Mouse (Mus musculus) hindbrain, embryonic 15.5 days (tissue): Measurements from ENCODE around the gene Nfasc. TPM values are rescaled to one million over a fixed set of nuclear protein-coding genes. Genes with fewer than 3 reads are reported as not detected.

ENCODE experiments used
- ATAC-seq: fragments of 200-750 bp; cut with Nextera tagmentation; 2 replicates; pipeline ENCODE4 v1.8.0; 2017; ENCODE audit warnings: low read depth, moderate number of reproducible peaks, moderate TSS enrichment; ENCODE audit not compliant: low FRiP score
- H3K27ac ChIP-seq: fragments of 300-500 bp; sonication (generic); replicated peaks from 2 replicates; pipeline ENCODE4 v1.5.1; 2015; ENCODE audit warnings: mild to moderate bottlenecking, inconsistent platforms
- H3K27me3 ChIP-seq: fragments of 300-500 bp; sonication (generic); 2 replicates; pipeline ENCODE4 v1.6.1; 2015; ENCODE audit warnings: control low read depth, inconsistent platforms
- H3K36me3 ChIP-seq: fragments of 300-500 bp; sonication (generic); 2 replicates; pipeline ENCODE4 v1.6.1; 2015; ENCODE audit warnings: control low read depth, inconsistent platforms
- H3K4me1 ChIP-seq: fragments of 300-500 bp; sonication (generic); replicated peaks from 2 replicates; pipeline ENCODE4 v1.6.1; 2015; ENCODE audit warnings: control low read depth, inconsistent platforms
- H3K4me2 ChIP-seq: fragments of 300-500 bp; sonication (generic); 2 replicates; pipeline ENCODE4 v1.6.1; 2015; ENCODE audit warnings: moderate library complexity, mild to moderate bottlenecking, inconsistent platforms
- H3K4me3 ChIP-seq: fragments of 300-500 bp; sonication (generic); 2 replicates; pipeline ENCODE4 v1.5.1; 2015; ENCODE audit warnings: mild to moderate bottlenecking, inconsistent platforms
- H3K9ac ChIP-seq: fragments of 300-500 bp; sonication (generic); 2 replicates; pipeline ENCODE4 v1.6.1; 2015; ENCODE audit warnings: inconsistent platforms
- H3K9me3 ChIP-seq: fragments of 300-500 bp; sonication (generic); 2 replicates; pipeline ENCODE4 v1.6.1; 2016; ENCODE audit warnings: control low read depth, inconsistent platforms
- WGBS: fragments of 180-500 bp; shearing (Covaris S2); methylation state at CpG from one replicate; pipeline ENCODE4 v1.1.7; 2015; 5-methylcytosine and 5-hydroxymethylcytosine counted together
- polyA plus RNA-seq: library from polyadenylated mRNA; unstranded; fragments of >200 nt; fragmentation: Nextera tagmentation; extraction: Ambion mirVana; gene quantifications from 2 replicates; pipeline ENCODE4 v1.2.1, GENCODE M21; 2015

Gene Nfasc
- polyA plus RNA-seq, 1 experiment from 2014 or later: 48.4 TPM

DNA sequence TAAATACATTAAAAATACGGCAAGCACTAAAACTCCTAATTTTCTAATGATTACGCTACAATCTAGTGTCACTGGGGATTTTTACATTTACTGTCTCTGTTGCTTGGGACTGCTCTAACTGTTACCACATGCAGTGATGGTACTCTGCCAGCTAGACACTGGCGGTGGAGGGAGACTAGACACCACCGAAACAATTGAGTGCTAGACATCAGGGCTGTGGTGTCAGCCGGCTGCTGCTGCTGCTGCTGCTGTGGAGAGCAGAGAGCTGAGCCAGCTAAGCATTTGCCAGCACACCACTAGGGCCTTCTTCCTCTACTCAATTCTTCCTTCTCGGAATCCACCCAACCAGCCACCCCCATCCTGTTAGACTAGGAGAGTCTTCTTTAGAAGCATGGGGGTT lies 17.8 kb upstream of the Nfasc start:
- WGBS: 30% methylated on average over 6 of the region's 6 CpGs
- no peak overlapping the region for H3K9ac ChIP-seq
- peak overlapping the region; percentile 76 for H3K27ac ChIP-seq
- no peaks in the 10 kb centered on the region for H3K36me3 ChIP-seq
- peak; percentile 61; the same call in 1 of the 2 replicates for ATAC-seq
- H3K4me1 ChIP-seq: peaks cover 13% of the 10 kb centered on the region
- peak overlapping the region; percentile 76 for H3K4me2 ChIP-seq
- H3K9me3 ChIP-seq: no peaks in the 10 kb centered on the region
- no peaks in the 10 kb centered on the region for H3K27me3 ChIP-seq
- peak overlapping the region; percentile 36; the same call in 1 of the 2 replicates for H3K4me3 ChIP-seq

DNA sequence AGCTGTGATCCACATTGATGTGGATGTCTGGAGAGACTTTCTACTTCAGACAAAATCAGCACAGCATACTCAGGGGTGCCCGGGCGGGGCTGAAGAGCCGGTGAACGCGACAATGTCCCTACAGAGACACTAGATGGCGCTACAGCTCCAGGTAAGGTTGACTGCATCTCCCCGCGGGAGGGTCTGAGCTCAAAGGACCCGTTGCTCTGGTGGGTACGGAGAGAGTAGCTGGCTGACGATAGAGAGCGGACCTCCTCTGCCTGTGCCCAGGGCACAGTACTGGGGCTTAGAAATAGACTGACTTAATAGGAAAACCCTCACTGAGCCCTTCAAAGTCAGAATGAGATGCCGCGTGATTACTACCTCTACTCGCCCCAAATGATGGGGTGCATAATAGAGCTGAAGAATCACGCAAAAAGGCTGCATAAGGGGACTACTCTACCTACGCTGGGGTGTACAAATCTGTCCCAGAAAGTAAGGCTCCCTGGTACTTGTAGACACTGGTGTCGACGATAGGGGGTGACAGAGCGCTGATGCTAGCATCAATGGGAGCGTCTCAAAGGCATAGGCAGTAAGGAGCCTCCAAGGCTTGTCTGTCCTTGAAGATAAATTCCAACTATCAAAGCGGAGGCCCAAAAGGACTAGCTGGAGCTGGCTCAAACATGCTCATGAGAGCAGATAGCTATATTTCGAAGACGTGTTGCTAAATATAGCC lies 17.2 kb upstream of the Nfasc start:
- H3K27me3 ChIP-seq: no peaks in the 10 kb centered on the region
- no peaks in the 10 kb centered on the region for H3K36me3 ChIP-seq
- H3K4me1 ChIP-seq: peaks cover 13% of the 10 kb centered on the region
- ATAC-seq: peak; percentile 94
- H3K9me3 ChIP-seq: no peaks in the 10 kb centered on the region
- H3K27ac ChIP-seq: peak overlapping the region; percentile 76
- peak overlapping the region; percentile 36 for H3K4me3 ChIP-seq
- WGBS: 5% methylated on average over 24 of the region's 24 CpGs
- H3K4me2 ChIP-seq: peak overlapping the region; percentile 76
- peak overlapping the region; percentile 35 for H3K9ac ChIP-seq

DNA sequence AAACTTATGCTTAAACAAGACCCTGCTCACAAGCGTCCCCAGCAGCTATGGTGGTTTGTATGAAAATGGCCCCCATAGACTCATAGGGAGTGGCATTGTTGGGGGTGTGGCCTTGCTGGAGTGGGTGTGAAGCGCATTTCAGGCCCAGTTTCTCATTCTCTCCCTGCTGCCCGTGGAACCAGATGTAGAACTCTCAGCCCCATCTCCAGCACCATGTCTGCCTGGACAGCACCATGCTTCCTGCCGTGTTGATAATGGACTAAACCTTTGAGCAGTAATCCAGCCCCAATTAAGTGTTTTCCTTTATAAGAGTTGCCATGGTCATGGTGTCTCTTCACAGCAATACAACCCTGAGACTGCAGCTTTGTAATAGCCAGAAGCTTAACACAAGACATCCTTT lies 13.6 kb upstream of the Nfasc start:
- no peak overlapping the region for H3K9ac ChIP-seq
- no peak overlapping the region for H3K4me3 ChIP-seq
- H3K9me3 ChIP-seq: no peaks in the 10 kb centered on the region
- 81% methylated on average over 4 of the region's 4 CpGs for WGBS
- no peak overlapping the region for H3K27ac ChIP-seq
- H3K27me3 ChIP-seq: no peaks in the 10 kb centered on the region
- no peak overlapping the region for H3K4me2 ChIP-seq
- peaks cover 13% of the 10 kb centered on the region for H3K4me1 ChIP-seq
- no peak for ATAC-seq
- H3K36me3 ChIP-seq: no peaks in the 10 kb centered on the region

DNA sequence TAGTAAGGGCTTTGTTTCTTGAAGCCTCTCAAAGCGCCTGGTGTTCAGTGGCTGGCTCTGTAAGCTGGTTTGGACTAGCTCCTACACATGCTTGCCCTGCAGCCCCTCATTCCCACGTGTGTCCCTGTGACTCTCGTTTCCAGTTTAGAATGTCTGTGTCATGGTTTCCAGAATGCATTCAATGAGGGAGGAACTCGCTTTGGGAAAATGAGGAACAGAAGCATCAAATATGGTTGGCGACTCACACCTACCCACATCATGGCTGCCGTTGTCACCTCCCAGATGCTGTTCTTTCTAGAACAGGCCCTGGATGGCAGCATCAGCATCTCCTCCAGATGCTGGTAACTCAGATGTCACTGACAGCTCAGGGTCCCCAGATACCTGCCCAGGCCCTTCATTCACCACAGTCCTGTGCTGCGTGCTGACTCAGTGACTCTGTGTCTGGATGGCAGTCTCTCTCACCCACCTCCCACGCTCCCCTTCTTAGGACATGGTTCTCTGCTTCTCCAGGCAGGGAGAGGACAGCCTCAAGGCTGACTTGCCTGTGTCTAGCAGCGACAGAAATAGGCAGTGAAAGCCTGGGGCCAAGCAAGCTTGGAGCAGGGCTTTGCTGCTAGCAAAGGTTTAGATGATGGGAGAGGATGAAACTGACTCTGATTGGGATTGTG lies 7.8 kb upstream of the Nfasc start:
- Histone ChIP-seq H3K27me3 (no peaks in the 10 kb centered on the region), H3K9me3 (no peaks in the 10 kb centered on the region), H3K9ac (no peak overlapping the region), H3K4me2 (no peak overlapping the region), H3K4me3 (no peak overlapping the region), H3K36me3 (no peaks in the 10 kb centered on the region), H3K4me1 (no peaks in the 10 kb centered on the region), H3K27ac (no peak overlapping the region)
- WGBS: 82% methylated on average over 9 of the region's 9 CpGs
- no peak for ATAC-seq

DNA sequence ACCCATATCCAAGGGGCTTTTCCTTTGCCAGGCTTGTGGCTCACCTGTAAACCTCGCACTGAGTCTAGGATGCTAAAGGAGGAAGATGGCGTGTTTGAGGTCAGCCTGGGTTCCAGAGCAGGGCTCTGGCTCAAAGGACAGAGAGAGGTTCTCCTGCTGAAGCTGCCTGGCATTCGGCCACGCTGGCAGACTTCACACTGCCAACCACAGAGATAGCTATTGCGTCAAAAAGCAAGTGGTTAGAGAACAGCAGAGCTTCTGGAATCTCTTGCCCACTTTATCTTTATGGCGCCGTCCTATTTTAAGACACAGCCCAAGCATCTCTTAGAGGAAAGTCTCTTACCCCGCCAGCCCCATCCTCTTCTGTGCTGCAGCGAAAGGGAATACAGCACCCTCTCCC lies 4.7 kb upstream of the Nfasc start:
- H3K27me3 ChIP-seq: no peaks in the 10 kb centered on the region
- 91% methylated on average over 9 of the region's 9 CpGs for WGBS
- no peaks in the 10 kb centered on the region for H3K9me3 ChIP-seq
- H3K9ac ChIP-seq: no peak overlapping the region
- no peak overlapping the region for H3K4me2 ChIP-seq
- H3K4me3 ChIP-seq: no peak overlapping the region
- H3K27ac ChIP-seq: no peak overlapping the region
- peaks cover 8% of the 10 kb centered on the region for H3K4me1 ChIP-seq
- ATAC-seq: no peak
- no peaks in the 10 kb centered on the region for H3K36me3 ChIP-seq

DNA sequence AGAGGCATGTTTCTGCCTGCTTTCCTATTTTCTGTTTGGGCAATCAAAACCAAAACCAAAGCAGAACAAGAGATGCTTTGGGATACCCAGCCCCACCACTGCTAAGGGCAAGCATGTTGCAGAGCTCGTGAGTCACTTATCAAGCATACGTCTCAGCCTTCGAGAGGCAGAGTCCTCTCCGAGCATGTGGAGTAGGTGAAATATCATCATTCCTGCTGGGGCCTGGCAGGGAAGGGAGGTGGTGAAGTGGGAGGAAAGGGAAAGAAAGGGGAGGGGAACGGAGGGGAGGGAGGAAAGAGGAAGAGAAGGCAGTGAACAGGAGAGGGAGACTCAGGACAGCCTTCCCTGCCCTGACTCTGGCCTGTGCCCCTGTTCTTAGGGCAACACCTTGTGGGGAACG lies 4.0 kb upstream of the Nfasc start:
- Histone ChIP-seq H3K4me2 (no peak overlapping the region), H3K9ac (no peak overlapping the region), H3K27me3 (no peaks in the 10 kb centered on the region), H3K4me1 (peaks cover 10% of the 10 kb centered on the region), H3K9me3 (no peaks in the 10 kb centered on the region), H3K27ac (no peak overlapping the region), H3K36me3 (no peaks in the 10 kb centered on the region), H3K4me3 (no peak overlapping the region)
- 71% methylated on average over 6 of the region's 6 CpGs for WGBS
- ATAC-seq: no peak

DNA sequence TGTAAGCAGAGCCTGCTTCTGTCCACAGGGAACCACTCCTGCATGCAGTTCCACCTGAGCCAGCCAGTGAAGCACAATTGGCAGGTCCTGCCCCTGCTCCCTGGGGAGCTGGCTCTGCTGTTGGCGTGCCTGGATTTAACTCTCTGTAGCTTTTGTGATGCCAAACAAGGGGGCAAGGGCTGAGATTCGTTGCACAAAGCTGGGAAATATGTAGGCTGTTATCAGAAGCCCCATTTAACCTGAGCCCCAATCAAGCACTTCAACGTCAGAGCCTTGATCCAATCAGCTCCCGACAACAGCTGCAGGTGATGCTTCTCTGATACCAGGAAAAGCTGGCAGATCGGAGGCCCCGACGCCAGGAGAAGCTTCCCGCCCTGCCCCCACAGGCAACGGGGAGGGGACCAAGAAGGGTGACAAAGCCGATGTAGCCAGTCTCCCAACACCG lies 2.5 kb downstream of the Nfasc start:
- H3K4me2 ChIP-seq: peak overlapping the region; percentile 89
- H3K9me3 ChIP-seq: no peaks in the 10 kb centered on the region
- WGBS: 1% methylated on average over 11 of the region's 11 CpGs
- no peaks in the 10 kb centered on the region for H3K27me3 ChIP-seq
- peak; percentile 82 for ATAC-seq
- H3K4me1 ChIP-seq: peaks cover 69% of the 10 kb centered on the region
- peak overlapping the region; percentile 56 for H3K9ac ChIP-seq
- no peaks in the 10 kb centered on the region for H3K36me3 ChIP-seq
- H3K27ac ChIP-seq: peak overlapping the region; percentile 86
- H3K4me3 ChIP-seq: peak overlapping the region; percentile 52

DNA sequence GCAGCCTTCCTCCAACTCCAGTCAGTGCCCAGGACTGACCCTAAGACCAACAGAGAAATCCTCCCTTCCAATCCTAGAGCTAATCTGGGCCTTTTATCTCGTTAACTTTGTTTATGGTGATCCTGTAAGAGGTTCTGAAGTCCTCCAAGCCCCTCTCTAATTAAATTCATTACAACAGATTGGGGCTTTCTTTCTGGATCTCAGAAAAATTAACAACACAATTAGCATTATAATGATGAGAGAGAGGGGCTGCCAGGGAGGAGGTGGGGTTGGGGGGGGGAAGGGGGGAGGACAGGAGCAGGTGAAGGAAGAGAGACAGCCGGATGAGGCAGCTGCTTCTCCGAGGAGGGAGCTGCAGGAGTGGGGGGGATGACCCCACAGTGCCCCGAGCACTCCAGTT lies 5.4 kb downstream of the Nfasc start:
- Histone ChIP-seq H3K4me1 (peaks cover 84% of the 10 kb centered on the region), H3K4me3 (no peak overlapping the region), H3K36me3 (no peaks in the 10 kb centered on the region), H3K9me3 (no peaks in the 10 kb centered on the region), H3K9ac (no peak overlapping the region), H3K4me2 (no peak overlapping the region), H3K27ac (0 out of 2 replicates have a peak overlapping the region, but pooled peaks have one; percentile 9), H3K27me3 (no peaks in the 10 kb centered on the region)
- WGBS: 8% methylated on average over 4 of the region's 4 CpGs
- ATAC-seq: no peak

DNA sequence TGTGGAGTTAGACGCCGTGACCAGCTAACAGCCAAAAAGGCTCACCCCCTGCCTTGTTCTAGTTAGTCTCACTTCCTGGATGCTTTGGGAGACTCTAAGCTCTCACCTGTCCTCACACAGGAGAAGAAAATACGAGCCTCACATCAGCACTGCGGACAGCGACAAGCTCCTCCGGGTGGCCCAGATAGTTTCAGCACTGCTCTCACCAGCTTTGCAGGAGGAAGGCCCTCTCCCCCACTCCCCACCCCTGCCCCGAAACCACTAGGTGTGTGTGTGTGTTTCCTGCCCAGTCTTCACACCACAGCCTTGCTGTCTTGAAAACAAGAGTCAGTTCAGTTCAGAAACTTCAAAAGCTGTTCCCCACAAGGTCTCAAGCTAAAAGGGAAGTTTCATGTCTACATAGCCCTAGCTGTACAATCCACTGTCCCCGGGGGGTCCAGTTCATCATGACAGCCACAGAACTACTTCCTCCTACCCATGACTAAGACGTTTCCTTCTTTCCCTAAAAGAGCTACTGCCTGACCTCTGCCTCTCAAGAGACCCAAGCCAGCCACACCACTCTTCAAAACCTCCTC lies 7.6 kb downstream of the Nfasc start:
- no peak overlapping the region for H3K4me3 ChIP-seq
- H3K27me3 ChIP-seq: no peaks in the 10 kb centered on the region
- no peaks in the 10 kb centered on the region for H3K9me3 ChIP-seq
- H3K4me2 ChIP-seq: no peak overlapping the region
- H3K4me1 ChIP-seq: peaks cover 76% of the 10 kb centered on the region
- H3K27ac ChIP-seq: no peak overlapping the region
- no peak for ATAC-seq
- 52% methylated on average over 9 of the region's 9 CpGs for WGBS
- H3K36me3 ChIP-seq: no peaks in the 10 kb centered on the region
- no peak overlapping the region for H3K9ac ChIP-seq

DNA sequence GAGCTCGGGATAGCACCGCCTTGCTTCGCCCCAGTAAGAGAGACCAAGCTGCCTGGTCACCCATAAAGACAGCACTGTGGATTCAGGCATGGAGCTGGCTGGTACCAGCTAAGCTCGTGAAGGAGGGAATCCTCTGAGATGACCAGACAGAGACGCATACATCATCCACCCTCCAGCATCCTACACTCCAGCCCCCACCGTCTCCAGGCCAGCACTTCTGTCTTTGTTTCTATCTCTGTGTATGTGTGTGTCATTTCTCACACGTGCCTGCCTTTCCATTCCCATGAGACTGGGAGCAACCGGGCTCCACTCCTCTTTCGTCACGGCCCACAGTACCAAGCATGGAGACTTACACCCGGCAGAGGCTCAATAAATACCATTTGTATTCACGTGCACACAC lies 9.3 kb downstream of the Nfasc start:
- no peak overlapping the region for H3K27ac ChIP-seq
- H3K9me3 ChIP-seq: no peaks in the 10 kb centered on the region
- H3K4me2 ChIP-seq: no peak overlapping the region
- ATAC-seq: peak; percentile 28
- H3K4me3 ChIP-seq: no peak overlapping the region
- no peaks in the 10 kb centered on the region for H3K27me3 ChIP-seq
- H3K36me3 ChIP-seq: no peaks in the 10 kb centered on the region
- no peak overlapping the region for H3K9ac ChIP-seq
- 38% methylated on average over 12 of the region's 12 CpGs for WGBS
- H3K4me1 ChIP-seq: peaks cover 74% of the 10 kb centered on the region

DNA sequence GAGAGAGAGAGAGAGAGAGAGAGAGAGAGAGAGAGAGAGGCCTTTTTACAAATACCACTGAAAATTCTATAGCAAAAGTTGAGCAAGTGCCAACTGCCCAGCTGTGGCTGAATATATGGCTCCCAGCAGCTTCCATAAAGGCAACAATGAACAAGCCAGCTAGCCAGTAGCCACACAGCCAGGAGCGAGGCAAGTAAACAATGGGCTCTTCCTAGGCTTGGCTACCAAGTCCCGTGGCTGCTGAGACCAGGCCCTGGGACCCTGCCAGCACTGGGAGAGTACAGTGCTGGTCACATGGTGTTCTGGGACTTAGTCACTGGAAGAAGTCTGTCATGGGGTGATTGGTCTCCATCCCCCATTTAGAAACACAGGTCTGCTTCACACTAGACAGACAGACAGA lies 14.0 kb downstream of the Nfasc start:
- Histone ChIP-seq H3K27me3 (no peaks in the 10 kb centered on the region), H3K4me1 (peaks cover 47% of the 10 kb centered on the region), H3K9ac (no peak overlapping the region), H3K36me3 (no peaks in the 10 kb centered on the region), H3K4me3 (no peak overlapping the region), H3K27ac (no peak overlapping the region), H3K4me2 (no peak overlapping the region), H3K9me3 (no peaks in the 10 kb centered on the region)
- WGBS: 30% methylated on average over 2 of the region's 2 CpGs
- no peak for ATAC-seq

DNA sequence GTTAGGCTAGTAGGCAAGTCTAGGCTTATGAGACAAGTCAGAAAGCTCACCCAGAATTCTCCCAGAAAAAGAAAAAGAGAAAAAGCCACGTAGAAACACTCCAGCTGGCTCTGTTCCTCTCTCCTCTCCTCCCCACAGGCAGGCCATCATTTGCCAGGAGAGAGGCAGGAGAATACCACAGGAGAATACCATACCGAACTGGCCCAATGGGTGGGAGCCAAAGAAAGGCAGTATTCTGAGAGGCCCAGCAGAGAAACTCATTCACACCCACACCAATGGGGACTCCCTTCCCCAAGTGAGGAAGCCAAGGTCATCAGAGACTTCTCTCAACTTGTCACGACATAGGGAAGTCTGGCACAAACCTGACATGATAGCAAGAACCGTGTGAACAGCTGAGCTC lies 19.2 kb downstream of the Nfasc start:
- Histone ChIP-seq H3K9ac (no peak overlapping the region), H3K27me3 (no peaks in the 10 kb centered on the region), H3K36me3 (no peaks in the 10 kb centered on the region), H3K9me3 (no peaks in the 10 kb centered on the region), H3K4me3 (no peak overlapping the region), H3K27ac (no peak overlapping the region), H3K4me2 (no peak overlapping the region), H3K4me1 (peaks cover 40% of the 10 kb centered on the region)
- no peak for ATAC-seq
- 77% methylated on average over 4 of the region's 4 CpGs for WGBS
